Mouse (Mus musculus) megakaryocyte, embryonic 14.5 days (primary cell): ENCODE measurements around the gene Lgals8.

Experiments used
- FLI1 ChIP-seq: IDR thresholded peaks from 2 replicates; pipeline ENCODE4 v1.6.1; 2012; ENCODE audit warnings: low read length, inconsistent platforms, mixed read lengths
- GATA1 ChIP-seq: IDR thresholded peaks from 3 replicates; pipeline ENCODE4 v1.6.1; 2012; ENCODE audit warnings: mixed read lengths, low read length, inconsistent platforms, borderline replicate concordance

- TF ChIP-seq GATA1 (no peak), FLI1 (no peak)
These were observed 33.1 kb upstream of the Lgals8 start for GRCm38 (mm10) chr13:12497809-12498208.
